Mouse (Mus musculus) CD8-positive naive resting alpha-beta T cell, adult 2 months (primary cell): ENCODE results near the gene Hspb7.

Experiments used
- DNase-seq, 2 experiments: peaks; one replicate each; pipeline ENCODE4 v3.0.0; 2022; ENCODE audit warnings: low read depth in 2 of 2, low spot score in 2 of 2

The Hspb7 gene

GRCm38 (mm10) chr4:141468576-141468975 is 48.0 kb downstream of the Hspb7 start:
- DNase-seq, result no peak

- no peak for DNase-seq
Measured at GRCm38 (mm10) chr4:141469343-141469742, 48.8 kb downstream of the Hspb7 start.

DNA sequence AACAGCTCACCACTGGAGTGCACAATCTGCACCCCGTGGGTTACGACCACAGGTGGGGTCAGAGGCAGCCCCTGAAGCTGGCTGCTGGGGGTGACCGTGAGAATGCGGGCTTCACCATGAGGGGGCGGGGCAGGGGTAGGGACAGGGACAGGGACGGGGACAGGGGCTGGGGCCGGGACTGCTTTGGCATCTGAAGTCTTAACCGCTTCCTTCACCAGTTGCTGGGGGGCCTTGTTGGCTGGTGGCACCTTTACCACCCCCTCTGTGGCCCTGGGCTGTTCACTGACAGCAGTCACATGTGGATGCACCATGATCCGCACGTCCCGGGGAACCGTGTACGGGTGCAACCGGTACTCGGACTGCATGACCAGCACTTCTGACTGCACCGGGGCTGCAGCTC is 50.9 kb downstream of the Hspb7 start:
- no peak for DNase-seq

DNA sequence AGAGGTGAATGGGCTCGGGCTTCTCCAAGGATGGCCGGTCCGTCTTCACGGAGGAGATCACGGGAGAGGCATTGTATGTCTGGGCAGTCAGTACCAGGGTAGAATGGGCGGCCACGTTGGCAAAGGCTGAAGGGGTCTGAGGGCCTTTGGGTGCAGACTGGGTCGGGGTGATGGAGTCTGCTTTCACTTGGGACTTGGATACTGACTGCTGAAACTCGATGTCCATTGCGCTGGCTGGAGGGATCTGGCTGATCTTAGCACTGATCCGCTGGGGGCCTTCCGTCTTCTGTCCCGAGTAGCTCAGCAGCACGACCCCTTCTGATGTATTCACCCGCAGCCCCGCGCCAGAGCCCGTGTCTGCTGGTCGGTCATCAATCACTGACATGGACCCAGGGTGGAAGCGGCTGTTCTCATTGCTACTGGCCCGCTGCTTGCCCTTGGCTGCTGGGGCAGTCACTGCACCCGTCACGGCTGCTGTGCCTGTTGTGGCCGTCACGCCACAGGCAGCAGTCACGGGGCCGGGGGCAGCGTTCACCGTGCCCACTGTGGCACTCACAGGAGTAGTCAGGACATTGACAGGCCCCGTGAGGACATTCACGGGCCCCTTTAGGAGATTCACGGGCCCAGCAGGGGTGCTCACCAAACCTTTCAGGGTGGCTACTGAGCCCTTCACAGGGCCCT is 52.2 kb downstream of the Hspb7 start:
- DNase-seq, result no peak

- DNase-seq, result no peak
Measured at GRCm38 (mm10) chr4:141474431-141474830, 53.9 kb downstream of the Hspb7 start.
